23 mouse cellular contexts compared by ENCODE assay signal in genomic region chr2:103937670-103938069, GRCm38 (mm10). TPM values are rescaled to one million over a fixed set of nuclear protein-coding genes. Genes with fewer than 3 reads are reported as not detected.
DNase-seq lines count a peak whose midpoint lies in the region; ATAC-seq and TF ChIP-seq lines count a peak whose summit lies in the region.
"Had no signal": no experiment of that assay in that cellular context is flagged by ENCODE, and none has a peak within 500 bp of the region (broad histone marks: within the 10 kb centered on the region; RNA-seq: fewer than 3 reads in every experiment).

No protein-coding gene starts in this region.

- peak; percentile 63; the same call in 1 of the 2 replicates for TF ChIP-seq EP300 in CH12.LX (IDR thresholded peaks at IDR 0.05; ENCODE audit: low read length)

- no peak overlapping the region for H3K9ac ChIP-seq in liver, embryonic 13.5 days
- 0 out of 2 replicates have a peak overlapping the region, but pooled peaks have one; percentile 44 for H3K9ac ChIP-seq in CH12.LX (ENCODE audit: insufficient read depth, low read depth)
- H3K9ac ChIP-seq in hindbrain, embryonic 14.5 days: no peak overlapping the region

- no peak for DNase-seq in liver, embryonic 13.5 days
- DNase-seq in liver (no peak), 416B (ENCODE audit: low read depth) (peak; percentile 30), CH12.LX (ENCODE audit: extremely low read depth) (no peak)
- no peak for DNase-seq in hindbrain, embryonic 14.5 days (ENCODE audit: low spot score)
- no peak for DNase-seq in neural tube, embryonic 10.5 days (ENCODE audit: extremely low spot score, low spot score)
- DNase-seq: adrenal gland, adult 2 months; adrenal gland, adult 8-10 months; adrenal gland, postnatal 10 days; adrenal gland, postnatal 14 days; adrenal gland, postnatal 25 days; adrenal gland, postnatal 36 days; B cell, adult 2 months; cerebellum, adult 11 months; cerebellum, adult 11-12 months; cerebellum, adult 18-20 months; cerebellum, adult 2 months; cerebellum, adult 8-10 months had no signal

- no peak overlapping the region for H3K4me2 ChIP-seq in liver, embryonic 13.5 days
- peak overlapping the region; percentile 42 for H3K4me2 ChIP-seq in CH12.LX (ENCODE audit: insufficient read depth, low read depth, poor library complexity, severe bottlenecking)
- H3K4me2 ChIP-seq in hindbrain, embryonic 14.5 days (replicated peaks): no peak overlapping the region

- peaks cover 24% of the 10 kb centered on the region for H3K4me1 ChIP-seq in liver, embryonic 13.5 days (replicated peaks)
- H3K4me1 ChIP-seq in CH12.LX (ENCODE audit: control insufficient read depth in 1 of 2, insufficient read depth in 2 of 2): peaks cover 53 to 80% of the 10 kb centered on the region in 2 experiments
- no peaks in the 10 kb centered on the region; the same call in 1 of the 2 replicates for H3K4me1 ChIP-seq in hindbrain, embryonic 14.5 days (replicated peaks; ENCODE audit: control insufficient read depth, insufficient read depth, low read length)

- no peaks in the 10 kb centered on the region for H3K79me2 ChIP-seq in CH12.LX (replicated peaks; ENCODE audit: control insufficient read depth, extremely low read depth, insufficient read depth, poor library complexity, severe bottlenecking)

- in situ Hi-C loops in CH12.LX (cut with MboI; ENCODE audit: low pct_ligation_motif_present, low pct_unique_long_range_greater_than_20kb, low sequenced_read_pairs): no loop called here

- TF ChIP-seq RAD21 in CH12.LX (IDR thresholded peaks at IDR 0.05; ENCODE audit: low read depth, low read length): no peak

- no peaks in the 10 kb centered on the region for H3K27me3 ChIP-seq in liver, embryonic 13.5 days
- H3K27me3 ChIP-seq in CH12.LX (replicated peaks): no peaks in the 10 kb centered on the region
- no peaks in the 10 kb centered on the region for H3K27me3 ChIP-seq in hindbrain, embryonic 14.5 days (ENCODE audit: control insufficient read depth, insufficient read depth, low read length)

- dilution Hi-C loops in CH12.LX (cut with MboI; ENCODE audit: extremely low pct_ligation_motif_present, extremely low pct_unique_long_range_greater_than_20kb, low sequenced_read_pairs): no loop called here

- no peak for TF ChIP-seq POLR2A in CH12.LX (IDR thresholded peaks at IDR 0.05; ENCODE audit: low read depth, low read length)

- H3K36me3 ChIP-seq in liver, embryonic 13.5 days: no peaks in the 10 kb centered on the region
- H3K36me3 ChIP-seq in CH12.LX (replicated peaks in 1 of 2; ENCODE audit: control insufficient read depth in 1 of 2, insufficient read depth in 1 of 2, low read length in 1 of 2): no peaks in the 10 kb centered on the region
- H3K36me3 ChIP-seq in hindbrain, embryonic 14.5 days (replicated peaks; ENCODE audit: control insufficient read depth, insufficient read depth): no peaks in the 10 kb centered on the region
- H3K36me3 ChIP-seq: G1E had no signal

- TF ChIP-seq CTCF in CH12.LX (conservative IDR thresholded peaks at IDR 0.05 in 1 of 2, IDR thresholded peaks at IDR 0.05 in 1 of 2; ENCODE audit: low read depth in 2 of 2, low read length in 2 of 2): no peak

- no peak overlapping the region for H3K4me3 ChIP-seq in liver, embryonic 13.5 days (replicated peaks)
- H3K4me3 ChIP-seq in CH12.LX (replicated peaks in 1 of 3; ENCODE audit: low read depth in 2 of 3, low read length in 2 of 3, poor library complexity in 1 of 3): no peak overlapping the region
- no peak overlapping the region for H3K4me3 ChIP-seq in hindbrain, embryonic 14.5 days (replicated peaks; ENCODE audit: low read length)

- no peaks in the 10 kb centered on the region for H3K9me3 ChIP-seq in liver, embryonic 13.5 days (replicated peaks)
- H3K9me3 ChIP-seq in CH12.LX (replicated peaks; ENCODE audit: low read length): no peaks in the 10 kb centered on the region
- H3K9me3 ChIP-seq in hindbrain, embryonic 14.5 days (ENCODE audit: control insufficient read depth, low read length): no peaks in the 10 kb centered on the region
- H3K9me3 ChIP-seq: G1E had no signal

- 73% methylated on average over 2 of the region's 2 CpGs for WGBS in liver, embryonic 13.5 days (ENCODE audit: insufficient replicate concordance)
- 88% methylated on average over 2 of the region's 2 CpGs for WGBS in hindbrain, embryonic 14.5 days

- 0 out of 2 replicates have a peak overlapping the region, but pooled peaks have one; percentile 43 for H3K27ac ChIP-seq in liver, embryonic 13.5 days
- H3K27ac ChIP-seq in CH12.LX (ENCODE audit: insufficient read depth, low read depth): peak overlapping the region; percentile 87
- no peak overlapping the region for H3K27ac ChIP-seq in hindbrain, embryonic 14.5 days

- ATAC-seq in liver, embryonic 13.5 days (ENCODE audit: low read depth): no peak
- no peak for ATAC-seq in hindbrain, embryonic 14.5 days (ENCODE audit: low FRiP score)
- ATAC-seq: activated CD4-positive, CD25-positive, alpha-beta regulatory T cell, adult 4 months; CD4-positive, CD25-positive, alpha-beta regulatory T cell, adult 4 months; Patski had no signal

TF ChIP-seq in CH12.LX, 34 proteins besides CTCF, POLR2A, EP300 and RAD21:
- TF ChIP-seq ELF1 (IDR thresholded peaks at IDR 0.05; ENCODE audit: low read depth, low read length) (peak; percentile 10; the same call in 1 of the 2 replicates), TCF12 (IDR thresholded peaks at IDR 0.05; ENCODE audit: low read depth, low read length) (peak; percentile 81), MEF2A (IDR thresholded peaks at IDR 0.05; ENCODE audit: borderline replicate concordance, low read depth, low read length) (no peak), ETS1 (conservative IDR thresholded peaks at IDR 0.05; ENCODE audit: low read depth, low read length) (peak; percentile 51), BHLHE40 (IDR thresholded peaks at IDR 0.05; ENCODE audit: low read depth, low read length) (peak; percentile 69), ZKSCAN1 (IDR thresholded peaks at IDR 0.05; ENCODE audit: borderline replicate concordance, low read depth, low read length) (no peak), CHD2 (IDR thresholded peaks at IDR 0.05; ENCODE audit: low read length) (0 out of 2 replicates have a peak, but pooled peaks have one; percentile 32)

RNA-seq across cellular contexts. Expression of gene Lmo2, which starts 20.1 kb away (rescaled TPM):
- 156 and 167 TPM in 2 replicates for polyA plus RNA-seq in liver, embryonic 13.5 days (2015; fragmentation: Nextera tagmentation; extraction: Ambion mirVana)
- 108 and 109 TPM in 2 replicates for total RNA-seq in CH12.LX (2012; rRNA removed)
- 61.3 and 63.6 TPM in 2 replicates for total RNA-seq in CH12.LX (2014; rRNA removed)
- 43.3 and 49.6 TPM in 2 replicates for polyA plus RNA-seq in CH12.LX (2012; ENCODE audit: insufficient read length, low read depth)
- 48.1 and 49.8 TPM in 2 replicates for polyA plus RNA-seq in hindbrain, embryonic 14.5 days (2014; fragmentation: Nextera tagmentation; extraction: Ambion mirVana)
- polyA plus RNA-seq: C2C12 had no signal
